In the genomic region with DNA sequence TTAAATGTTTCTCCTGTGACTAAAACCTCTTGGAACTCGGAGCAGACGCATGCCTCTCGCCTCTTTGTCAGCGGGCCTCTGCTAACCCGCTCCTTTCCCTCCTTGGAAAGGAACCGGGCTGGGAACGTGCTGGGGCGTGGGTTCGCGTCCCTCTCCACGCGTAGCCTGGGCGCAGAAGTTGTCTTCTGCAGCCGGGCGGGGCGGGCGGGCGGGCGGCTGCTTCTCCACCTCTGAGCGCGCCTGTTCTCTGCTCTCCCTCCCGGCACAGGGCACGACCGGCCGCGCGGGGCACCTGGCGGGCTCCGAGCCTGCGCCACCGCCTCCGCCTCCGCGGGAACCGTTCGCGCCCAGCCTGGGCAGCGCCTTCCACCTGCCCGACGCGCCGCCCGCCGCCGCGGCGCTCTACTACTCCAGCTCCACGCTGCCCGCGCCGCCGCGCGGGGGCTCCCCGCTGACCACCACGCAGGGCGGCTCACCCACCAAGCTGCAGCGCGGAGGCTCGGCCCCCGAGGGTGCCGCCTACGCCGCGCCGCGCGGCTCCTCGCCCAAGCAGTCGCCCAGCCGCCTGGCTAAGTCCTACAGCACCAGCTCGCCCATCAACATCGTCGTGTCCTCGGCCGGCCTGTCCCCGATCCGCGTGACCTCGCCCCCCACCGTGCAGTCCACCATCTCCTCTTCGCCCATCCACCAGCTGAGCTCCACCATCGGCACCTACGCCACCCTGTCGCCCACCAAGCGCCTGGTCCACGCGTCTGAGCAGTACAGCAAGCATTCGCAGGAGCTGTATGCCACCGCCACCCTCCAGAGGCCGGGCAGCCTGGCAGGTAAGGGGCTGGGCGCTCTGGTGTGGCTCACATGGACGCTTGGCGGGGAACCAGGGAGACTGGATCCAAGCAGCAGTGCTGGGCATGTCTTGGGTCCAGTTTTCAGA, we compare ENCODE assay signal across 8 mouse cellular contexts.
DNase-seq lines count a peak whose midpoint lies in the region; ATAC-seq and TF ChIP-seq lines count a peak whose summit lies in the region.

No protein-coding gene starts in this region.

- peak overlapping the region; percentile 53 for H3K9ac ChIP-seq in embryonic facial prominence, embryonic 14.5 days (ENCODE audit: low read depth, low read length)
- peak overlapping the region; percentile 69 for H3K9ac ChIP-seq in hindbrain, postnatal 0 days (replicated peaks; ENCODE audit: low read length)
- H3K9ac ChIP-seq in liver, embryonic 16.5 days (ENCODE audit: low read depth, low read length), result no peak overlapping the region
- peak overlapping the region; percentile 74 for H3K9ac ChIP-seq in neural tube, embryonic 12.5 days

- DNase-seq in heart, embryonic 10.5 days (ENCODE audit: low spot score), result no peak
- no peak for DNase-seq in heart, postnatal 25 days (ENCODE audit: low spot score)
- peak; percentile 52 for DNase-seq in R1 (ENCODE audit: low read depth, low spot score)
- peak; percentile 33 for DNase-seq in embryonic facial prominence, embryonic 14.5 days (ENCODE audit: low spot score)
- DNase-seq in hindbrain, postnatal 0 days (ENCODE audit: low spot score), result peak; percentile 50

- 2% methylated on average over 77 of the region's 94 CpGs for WGBS in heart, embryonic 10.5 days
- 1% methylated on average over 35 of the region's 94 CpGs for WGBS in embryonic facial prominence, embryonic 14.5 days
- 4% methylated on average over 84 of the region's 94 CpGs for WGBS in hindbrain, postnatal 0 days
- WGBS in liver, embryonic 16.5 days (ENCODE audit: insufficient replicate concordance), result 2% methylated on average over 66 of the region's 94 CpGs
- WGBS in neural tube, embryonic 12.5 days, result 1% methylated on average over 86 of the region's 94 CpGs

- ATAC-seq in embryonic facial prominence, embryonic 14.5 days (ENCODE audit: low read depth), result peak; percentile 72
- peak; percentile 76 for ATAC-seq in hindbrain, postnatal 0 days
- ATAC-seq in liver, embryonic 16.5 days (ENCODE audit: low read depth), result no peak
- ATAC-seq in neural tube, embryonic 12.5 days (ENCODE audit: low FRiP score, low read depth), result peak; percentile 73
- no peak for ATAC-seq in monocyte, adult 5-6 weeks (replicated peaks; ENCODE audit: insufficient number of reproducible peaks, low FRiP score, low TSS enrichment, poor library complexity, severe bottlenecking)

- peak overlapping the region; percentile 77 for H3K4me3 ChIP-seq in heart, embryonic 10.5 days
- peak overlapping the region; percentile 56 for H3K4me3 ChIP-seq in embryonic facial prominence, embryonic 14.5 days (ENCODE audit: low read depth, low read length)
- H3K4me3 ChIP-seq in hindbrain, postnatal 0 days (ENCODE audit: low read length), result peak overlapping the region; percentile 54
- peak overlapping the region; percentile 38 for H3K4me3 ChIP-seq in liver, embryonic 16.5 days (ENCODE audit: low read depth, low read length)
- H3K4me3 ChIP-seq in neural tube, embryonic 12.5 days, result peak overlapping the region; percentile 57

- H3K4me1 ChIP-seq in heart, embryonic 10.5 days, result no peaks in the 10 kb centered on the region
- H3K4me1 ChIP-seq in embryonic facial prominence, embryonic 14.5 days (ENCODE audit: control insufficient read depth, insufficient read depth, low read length), result 0 out of 2 replicates have a peak, but pooled peaks cover 6% of the 10 kb centered on the region
- H3K4me1 ChIP-seq in hindbrain, postnatal 0 days (ENCODE audit: insufficient read depth, low read length), result peaks cover 5% of the 10 kb centered on the region; the same call in 1 of the 2 replicates
- no peaks in the 10 kb centered on the region for H3K4me1 ChIP-seq in liver, embryonic 16.5 days (ENCODE audit: control insufficient read depth, low read depth, low read length)
- peaks cover 10% of the 10 kb centered on the region for H3K4me1 ChIP-seq in neural tube, embryonic 12.5 days

- no peaks in the 10 kb centered on the region for H3K9me3 ChIP-seq in heart, embryonic 10.5 days
- no peaks in the 10 kb centered on the region for H3K9me3 ChIP-seq in embryonic facial prominence, embryonic 14.5 days (ENCODE audit: control insufficient read depth, low read length)
- H3K9me3 ChIP-seq in hindbrain, postnatal 0 days (ENCODE audit: low read length), result no peaks in the 10 kb centered on the region
- H3K9me3 ChIP-seq in liver, embryonic 16.5 days (replicated peaks; ENCODE audit: control insufficient read depth, low read length), result no peaks in the 10 kb centered on the region
- no peaks in the 10 kb centered on the region for H3K9me3 ChIP-seq in neural tube, embryonic 12.5 days

- no peak for TF ChIP-seq CTCF in hindbrain, postnatal 0 days (IDR thresholded peaks at IDR 0.05; ENCODE audit: low read depth)

- peaks cover 39% of the 10 kb centered on the region for H3K27me3 ChIP-seq in heart, embryonic 10.5 days (ENCODE audit: insufficient read depth, poor library complexity, severe bottlenecking)
- H3K27me3 ChIP-seq in embryonic facial prominence, embryonic 14.5 days (replicated peaks; ENCODE audit: control insufficient read depth, insufficient read depth, low read length), result peaks cover 33% of the 10 kb centered on the region
- H3K27me3 ChIP-seq in hindbrain, postnatal 0 days (ENCODE audit: insufficient read depth, low read length), result no peaks in the 10 kb centered on the region
- peaks cover 22% of the 10 kb centered on the region for H3K27me3 ChIP-seq in liver, embryonic 16.5 days (ENCODE audit: control insufficient read depth, insufficient read depth, low read depth, low read length)
- peaks cover 21% of the 10 kb centered on the region for H3K27me3 ChIP-seq in neural tube, embryonic 12.5 days (replicated peaks)

- H3K27ac ChIP-seq in heart, embryonic 10.5 days, result peak overlapping the region; percentile 73
- H3K27ac ChIP-seq in embryonic facial prominence, embryonic 14.5 days (replicated peaks; ENCODE audit: low read depth, low read length), result no peak overlapping the region
- 0 out of 2 replicates have a peak overlapping the region, but pooled peaks have one; percentile 32 for H3K27ac ChIP-seq in hindbrain, postnatal 0 days
- no peak overlapping the region for H3K27ac ChIP-seq in liver, embryonic 16.5 days (ENCODE audit: low read length)
- no peak overlapping the region for H3K27ac ChIP-seq in neural tube, embryonic 12.5 days

- no peaks in the 10 kb centered on the region for H3K36me3 ChIP-seq in heart, embryonic 10.5 days
- no peaks in the 10 kb centered on the region for H3K36me3 ChIP-seq in embryonic facial prominence, embryonic 14.5 days (ENCODE audit: control insufficient read depth, insufficient read depth, low read length)
- H3K36me3 ChIP-seq in hindbrain, postnatal 0 days (ENCODE audit: insufficient read depth, low read length), result no peaks in the 10 kb centered on the region
- no peaks in the 10 kb centered on the region for H3K36me3 ChIP-seq in liver, embryonic 16.5 days (ENCODE audit: control insufficient read depth, insufficient read depth)
- no peaks in the 10 kb centered on the region for H3K36me3 ChIP-seq in neural tube, embryonic 12.5 days

- intact Hi-C loops in heart, postnatal 25 days (cut with DNase I), result no loop called here

- peak overlapping the region; percentile 98 for H3K4me2 ChIP-seq in embryonic facial prominence, embryonic 14.5 days (ENCODE audit: low read depth, low read length)
- H3K4me2 ChIP-seq in hindbrain, postnatal 0 days (ENCODE audit: low read depth, low read length), result peak overlapping the region; percentile 92
- peak overlapping the region; percentile 49 for H3K4me2 ChIP-seq in liver, embryonic 16.5 days (ENCODE audit: low read depth, low read length)
- H3K4me2 ChIP-seq in neural tube, embryonic 12.5 days (replicated peaks), result peak overlapping the region; percentile 98

Comparison
In these comparisons a context has a peak if more than half of its experiments do, and no peak if none do; other contexts are left out.
1. DNase-seq: peak in R1 (single experiment), embryonic facial prominence, embryonic 14.5 days (single experiment) and hindbrain, postnatal 0 days (single experiment); none in heart, embryonic 10.5 days (single experiment) and heart, postnatal 25 days (single experiment).
2. H3K27ac ChIP-seq: peak in heart, embryonic 10.5 days (single experiment) and hindbrain, postnatal 0 days (single experiment); none in embryonic facial prominence, embryonic 14.5 days (single experiment), liver, embryonic 16.5 days (single experiment) and neural tube, embryonic 12.5 days (single experiment).
3. ATAC-seq: peak in embryonic facial prominence, embryonic 14.5 days (single experiment), hindbrain, postnatal 0 days (single experiment) and neural tube, embryonic 12.5 days (single experiment); none in liver, embryonic 16.5 days (single experiment) and monocyte, adult 5-6 weeks (single experiment).
4. Peak in every context shown above with its lines, with median percentiles within 50 percentile points of each other: H3K4me3 ChIP-seq and H3K4me2 ChIP-seq.